ENCODE assay signal across 17 mouse cellular contexts in the genomic region with DNA sequence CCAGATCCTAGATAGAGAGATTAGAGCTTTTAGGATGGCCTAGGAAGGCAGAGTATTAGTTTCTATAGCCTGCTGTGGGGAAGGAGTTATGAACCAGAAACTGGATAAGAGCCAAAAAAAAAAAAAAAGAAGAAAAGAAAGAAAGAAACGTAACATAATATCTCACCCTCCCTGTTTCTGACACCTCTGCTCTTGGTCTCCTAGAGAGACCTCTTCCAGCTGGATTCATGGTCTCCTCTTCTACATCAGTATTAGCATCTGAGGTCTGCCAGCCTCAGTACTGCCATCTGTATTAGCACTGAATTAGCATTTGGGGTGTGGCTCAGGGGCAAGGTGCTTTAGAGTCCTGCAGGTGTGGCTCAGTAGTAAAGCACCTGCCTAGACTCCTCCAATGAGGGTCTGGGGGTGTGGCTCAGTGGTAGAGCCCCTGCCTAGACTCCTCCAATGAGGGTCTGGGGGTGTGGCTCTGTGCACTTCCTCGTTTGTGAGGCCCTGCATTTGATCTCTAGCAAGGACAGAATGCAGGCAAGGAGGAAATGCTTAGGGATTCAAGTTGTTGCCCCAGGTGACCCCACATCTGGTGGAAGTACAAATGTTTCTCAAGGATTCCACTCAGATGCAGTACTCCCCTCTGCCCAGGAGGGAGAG. TPM values are rescaled to one million over a fixed set of nuclear protein-coding genes. Genes with fewer than 3 reads are reported as not detected.
DNase-seq lines count a peak whose midpoint lies in the region; ATAC-seq and TF ChIP-seq lines count a peak whose summit lies in the region.
"Had no signal": no experiment of that assay in that cellular context is flagged by ENCODE, and none has a peak within 500 bp of the region (broad histone marks: within the 10 kb centered on the region; RNA-seq: fewer than 3 reads in every experiment).

No protein-coding gene starts in this region.

- no peak for DNase-seq in kidney, postnatal 0 days (ENCODE audit: low spot score)
- no peak for DNase-seq in kidney, postnatal 14 days
- DNase-seq in embryonic facial prominence, embryonic 14.5 days (ENCODE audit: low spot score), result peak; percentile 44
- DNase-seq in splenic B cell, adult 2 months (ENCODE audit: low read depth, low spot score), result peak; percentile 7
- no peak for DNase-seq in urinary bladder, adult 2 months (ENCODE audit: low spot score)
- DNase-seq in adrenal gland, adult 8-10 months, result no peak
- DNase-seq in heart, postnatal 10 days, result no peak
- DNase-seq: adrenal gland, adult 2 months; cerebellum, adult 18-20 months; heart, adult 2 months; liver, embryonic 13.5 days; lung, postnatal 36 days had no signal

- no peak overlapping the region for H3K4me2 ChIP-seq in kidney, postnatal 0 days (ENCODE audit: low read length)
- H3K4me2 ChIP-seq in embryonic facial prominence, embryonic 14.5 days (ENCODE audit: low read depth, low read length), result no peak overlapping the region
- H3K4me2 ChIP-seq: hindbrain, embryonic 13.5 days; liver, embryonic 13.5 days; midbrain, embryonic 13.5 days had no signal

- H3K4me3 ChIP-seq in kidney, postnatal 0 days (replicated peaks; ENCODE audit: low read depth, low read length), result no peak overlapping the region
- H3K4me3 ChIP-seq in ES-Bruce4 (ENCODE audit: low read depth, low read length), result no peak overlapping the region
- H3K4me3 ChIP-seq in embryonic facial prominence, embryonic 14.5 days (ENCODE audit: low read depth, low read length), result no peak overlapping the region
- H3K4me3 ChIP-seq: heart, adult 2 months; hindbrain, embryonic 13.5 days; liver, embryonic 13.5 days; midbrain, embryonic 13.5 days had no signal

- TF ChIP-seq CTCF in kidney, postnatal 0 days (IDR thresholded peaks at IDR 0.05; ENCODE audit: low read depth), result no peak
- TF ChIP-seq CTCF in ES-Bruce4 (IDR thresholded peaks at IDR 0.05; ENCODE audit: low read depth, low read length), result no peak

- intact Hi-C loops in heart, postnatal 10 days (cut with DNase I), result no loop called here

- no peak for TF ChIP-seq POLR2A in ES-Bruce4 (IDR thresholded peaks at IDR 0.05; ENCODE audit: insufficient read depth, low read length)

- 20% methylated on average over 2 of the region's 2 CpGs for WGBS in kidney, postnatal 0 days
- WGBS in embryonic facial prominence, embryonic 14.5 days, result 17% methylated on average over 2 of the region's 2 CpGs

- H3K27me3 ChIP-seq in kidney, postnatal 0 days (ENCODE audit: insufficient read depth, low read length), result no peaks in the 10 kb centered on the region
- no peaks in the 10 kb centered on the region for H3K27me3 ChIP-seq in ES-Bruce4 (ENCODE audit: control insufficient read depth, insufficient read depth, low read length, poor library complexity, severe bottlenecking)
- no peaks in the 10 kb centered on the region for H3K27me3 ChIP-seq in embryonic facial prominence, embryonic 14.5 days (replicated peaks; ENCODE audit: control insufficient read depth, insufficient read depth, low read length)
- no peaks in the 10 kb centered on the region for H3K27me3 ChIP-seq in splenic B cell, adult 2 months (ENCODE audit: control insufficient read depth, insufficient read depth, low read length, poor library complexity, severe bottlenecking)
- H3K27me3 ChIP-seq: hindbrain, embryonic 13.5 days; liver, embryonic 13.5 days; midbrain, embryonic 13.5 days had no signal

- 0 out of 2 replicates have a peak, but pooled peaks cover 10% of the 10 kb centered on the region for H3K36me3 ChIP-seq in kidney, postnatal 0 days (ENCODE audit: insufficient read depth, low read length)
- no peaks in the 10 kb centered on the region for H3K36me3 ChIP-seq in ES-Bruce4 (ENCODE audit: control insufficient read depth, insufficient read depth, low read length, poor library complexity, severe bottlenecking)
- H3K36me3 ChIP-seq in embryonic facial prominence, embryonic 14.5 days (ENCODE audit: control insufficient read depth, insufficient read depth, low read length), result no peaks in the 10 kb centered on the region
- H3K36me3 ChIP-seq in splenic B cell, adult 2 months (ENCODE audit: control insufficient read depth, insufficient read depth, low read length, poor library complexity, severe bottlenecking), result no peaks in the 10 kb centered on the region
- H3K36me3 ChIP-seq: hindbrain, embryonic 13.5 days; midbrain, embryonic 13.5 days had no signal

- peak; percentile 66; the same call in 1 of the 2 replicates for ATAC-seq in kidney, postnatal 0 days (replicated peaks; ENCODE audit: low FRiP score, low read depth)
- peak; percentile 80; the same call in 1 of the 2 replicates for ATAC-seq in embryonic facial prominence, embryonic 14.5 days (ENCODE audit: low read depth)
- ATAC-seq: CD4-positive, CD25-positive, alpha-beta regulatory T cell, adult 4 months; forebrain, embryonic 16.5 days; midbrain, embryonic 13.5 days had no signal

- H3K9me3 ChIP-seq in kidney, postnatal 0 days (replicated peaks; ENCODE audit: low read length), result no peaks in the 10 kb centered on the region
- no peaks in the 10 kb centered on the region for H3K9me3 ChIP-seq in ES-Bruce4 (replicated peaks; ENCODE audit: control insufficient read depth, insufficient read depth, low read length, poor library complexity, severe bottlenecking)
- no peaks in the 10 kb centered on the region for H3K9me3 ChIP-seq in embryonic facial prominence, embryonic 14.5 days (ENCODE audit: control insufficient read depth, low read length)
- H3K9me3 ChIP-seq: hindbrain, embryonic 13.5 days; liver, embryonic 13.5 days; midbrain, embryonic 13.5 days had no signal

- H3K4me1 ChIP-seq in kidney, postnatal 0 days (replicated peaks; ENCODE audit: insufficient read depth, low read length), result no peaks in the 10 kb centered on the region
- no peaks in the 10 kb centered on the region for H3K4me1 ChIP-seq in ES-Bruce4 (ENCODE audit: control insufficient read depth, insufficient read depth, low read length)
- peaks cover 3% of the 10 kb centered on the region; the same call in 1 of the 2 replicates for H3K4me1 ChIP-seq in embryonic facial prominence, embryonic 14.5 days (ENCODE audit: control insufficient read depth, insufficient read depth, low read length)
- H3K4me1 ChIP-seq: midbrain, embryonic 13.5 days had no signal

- no peak overlapping the region for H3K9ac ChIP-seq in kidney, postnatal 0 days (ENCODE audit: low read depth, low read length)
- no peak overlapping the region for H3K9ac ChIP-seq in ES-Bruce4 (ENCODE audit: low read depth, poor library complexity, severe bottlenecking)
- H3K9ac ChIP-seq in embryonic facial prominence, embryonic 14.5 days (ENCODE audit: low read depth, low read length), result no peak overlapping the region
- H3K9ac ChIP-seq: hindbrain, embryonic 13.5 days; liver, embryonic 13.5 days; midbrain, embryonic 13.5 days had no signal

- 0 out of 2 replicates have a peak, but pooled peaks have one; percentile 23 for TF ChIP-seq EP300 in ES-Bruce4 (IDR thresholded peaks at IDR 0.05; ENCODE audit: insufficient read depth, low read depth, low read length)

- no peak overlapping the region for H3K27ac ChIP-seq in kidney, postnatal 0 days
- peak overlapping the region; percentile 90 for H3K27ac ChIP-seq in ES-Bruce4 (ENCODE audit: insufficient read depth, low read length)
- no peak overlapping the region for H3K27ac ChIP-seq in embryonic facial prominence, embryonic 14.5 days (replicated peaks; ENCODE audit: low read depth, low read length)
- H3K27ac ChIP-seq: heart, adult 2 months; hindbrain, embryonic 13.5 days; liver, embryonic 13.5 days; midbrain, embryonic 13.5 days had no signal

RNA-seq across cellular contexts. Expression of a gene that starts 13.8 kb away (rescaled TPM):
- polyA plus RNA-seq in kidney, postnatal 0 days (2015; fragmentation: Nextera tagmentation; extraction: Ambion mirVana), result 14.3 and 15.4 TPM in 2 replicates
- 8.7 and 9.1 TPM in 2 replicates for polyA plus RNA-seq in ES-Bruce4 (2011; ENCODE audit: insufficient read depth, insufficient read length, low read depth, missing spikeins)
- 11.3 and 12.5 TPM in 2 replicates for polyA plus RNA-seq in embryonic facial prominence, embryonic 14.5 days (2014; fragmentation: Nextera tagmentation; extraction: Ambion mirVana)
- polyA plus RNA-seq in urinary bladder, adult 2 months (2012; rRNA removed), result 5.2 and 5.4 TPM in 2 replicates
- 1 to 10 TPM; 6.7 to 9.5 (median 7.8) TPM for total RNA-seq in adrenal gland, adult 8-10 months (2022)
- total RNA-seq in heart, postnatal 10 days (2021), result 1 to 10 TPM; 3.8 to 4.6 TPM

RNA-seq across cellular contexts. Expression of a gene that starts 14.0 kb away (rescaled TPM):
- polyA plus RNA-seq in kidney, postnatal 0 days (2015; fragmentation: Nextera tagmentation; extraction: Ambion mirVana), result 32.2 and 34.1 TPM in 2 replicates
- polyA plus RNA-seq in ES-Bruce4 (2011; ENCODE audit: insufficient read depth, insufficient read length, low read depth, missing spikeins), result 37.2 and 40.2 TPM in 2 replicates
- polyA plus RNA-seq in embryonic facial prominence, embryonic 14.5 days (2014; fragmentation: Nextera tagmentation; extraction: Ambion mirVana), result 27.8 and 29.7 TPM in 2 replicates
- 13.4 and 14.4 TPM in 2 replicates for polyA plus RNA-seq in urinary bladder, adult 2 months (2012; rRNA removed)
- total RNA-seq in adrenal gland, adult 8-10 months (2022), result 10 to 100 TPM; 18.7 to 30.1 (median 22.7) TPM
- 10 to 100 TPM; 16.0 to 18.4 TPM for total RNA-seq in heart, postnatal 10 days (2021)

RNA-seq across cellular contexts. Expression of a gene that starts 48.9 kb away (rescaled TPM):
- 14.6 and 15.1 TPM in 2 replicates for polyA plus RNA-seq in kidney, postnatal 0 days (2015; fragmentation: Nextera tagmentation; extraction: Ambion mirVana)
- 22.1 and 26.5 TPM in 2 replicates for polyA plus RNA-seq in ES-Bruce4 (2011; ENCODE audit: insufficient read depth, insufficient read length, low read depth, missing spikeins)
- 3.8 and 4.0 TPM in 2 replicates for polyA plus RNA-seq in embryonic facial prominence, embryonic 14.5 days (2014; fragmentation: Nextera tagmentation; extraction: Ambion mirVana)
- 4.3 and 5.0 TPM in 2 replicates for polyA plus RNA-seq in urinary bladder, adult 2 months (2012; rRNA removed)
- 1 to 10 TPM; 1.9 to 3.3 (median 2.9) TPM for total RNA-seq in adrenal gland, adult 8-10 months (2022)
- total RNA-seq in heart, postnatal 10 days (2021), result 1 to 10 TPM; 3.5 to 5.6 TPM

Comparison
In these comparisons a context has a peak if more than half of its experiments do, and no peak if none do; other contexts are left out.
1. DNase-seq: peak in embryonic facial prominence, embryonic 14.5 days (single experiment) and splenic B cell, adult 2 months (single experiment); none in kidney, postnatal 0 days (single experiment), kidney, postnatal 14 days (single experiment), urinary bladder, adult 2 months (single experiment), adrenal gland, adult 8-10 months (single experiment) and heart, postnatal 10 days (0 of 2).